Mouse (Mus musculus): ENCODE results near the gene Tnni2. TPM values are rescaled to one million over a fixed set of nuclear protein-coding genes. Genes with fewer than 3 reads are reported as not detected.

The Tnni2 gene
- polyA plus RNA-seq, 1 experiment from 2014 or later, result 4.3 TPM

GRCm38 (mm10) chr7:142444171-142444570, 2.6 kb downstream of the Tnni2 start:
- Histone ChIP-seq H3K27me3 (no peaks in the 10 kb centered on the region), H3K27ac (no peak overlapping the region), H3K9ac (no peak overlapping the region), H3K4me1 (replicated peaks) (peaks cover 4% of the 10 kb centered on the region; the same call in 1 of the 2 replicates), H3K4me2 (no peak overlapping the region), H3K9me3 (replicated peaks) (no peaks in the 10 kb centered on the region), H3K36me3 (no peaks in the 10 kb centered on the region), H3K4me3 (replicated peaks) (no peak overlapping the region)
- no peak for DNase-seq
- 72% methylated on average over 6 of the region's 6 CpGs for WGBS (ENCODE audit: insufficient replicate concordance)
- ATAC-seq (ENCODE audit: low read depth), result no peak

- no peaks in the 10 kb centered on the region for H3K36me3 ChIP-seq
- no peak overlapping the region for H3K4me2 ChIP-seq
- no peak overlapping the region for H3K9ac ChIP-seq
- WGBS (ENCODE audit: insufficient replicate concordance), result 69% methylated on average over 6 of the region's 6 CpGs
- H3K27me3 ChIP-seq, result no peaks in the 10 kb centered on the region
- H3K9me3 ChIP-seq (replicated peaks), result no peaks in the 10 kb centered on the region
- DNase-seq (no peak), ATAC-seq (ENCODE audit: low read depth) (no peak)
- H3K27ac ChIP-seq, result no peak overlapping the region
- peaks cover 4% of the 10 kb centered on the region; the same call in 1 of the 2 replicates for H3K4me1 ChIP-seq (replicated peaks)
- H3K4me3 ChIP-seq (replicated peaks), result no peak overlapping the region
Measured at GRCm38 (mm10) chr7:142445324-142445723, 3.7 kb downstream of the Tnni2 start.

GRCm38 (mm10) chr7:142446264-142446663, 4.7 kb downstream of the Tnni2 start:
- no peaks in the 10 kb centered on the region for H3K9me3 ChIP-seq (replicated peaks)
- no peak overlapping the region for H3K4me2 ChIP-seq
- H3K36me3 ChIP-seq, result no peaks in the 10 kb centered on the region
- no peak overlapping the region for H3K9ac ChIP-seq
- no peaks in the 10 kb centered on the region for H3K27me3 ChIP-seq
- DNase-seq (no peak), ATAC-seq (ENCODE audit: low read depth) (no peak)
- H3K4me1 ChIP-seq (replicated peaks), result no peaks in the 10 kb centered on the region
- H3K4me3 ChIP-seq (replicated peaks), result no peak overlapping the region
- no peak overlapping the region for H3K27ac ChIP-seq
- WGBS (ENCODE audit: insufficient replicate concordance), result 56% methylated on average over 4 of the region's 4 CpGs

GRCm38 (mm10) chr7:142449038-142449617, 7.5 kb downstream of the Tnni2 start:
- no peaks in the 10 kb centered on the region for H3K36me3 ChIP-seq

GRCm38 (mm10) chr7:142454706-142455105, 13.1 kb downstream of the Tnni2 start:
- ATAC-seq (ENCODE audit: low read depth), result no peak
- no peak overlapping the region for H3K9ac ChIP-seq
- no peak overlapping the region for H3K4me2 ChIP-seq
- H3K27ac ChIP-seq, result peak overlapping the region; percentile 48
- H3K4me1 ChIP-seq (replicated peaks), result peaks cover 12% of the 10 kb centered on the region
- H3K36me3 ChIP-seq, result no peaks in the 10 kb centered on the region
- H3K9me3 ChIP-seq (replicated peaks), result no peaks in the 10 kb centered on the region
- H3K4me3 ChIP-seq (replicated peaks), result no peak overlapping the region
- WGBS (ENCODE audit: insufficient replicate concordance), result 74% methylated on average over 1 of the region's 1 CpGs
- no peak for DNase-seq
- 0 out of 2 replicates have a peak, but pooled peaks cover 6% of the 10 kb centered on the region for H3K27me3 ChIP-seq

More at GRCm38 (mm10) chr7:142449038-142449617, 7.5 kb downstream of the Tnni2 start:
- Histone ChIP-seq H3K27ac (no peak overlapping the region), H3K4me1 (replicated peaks) (no peaks in the 10 kb centered on the region), H3K9ac (no peak overlapping the region), H3K9me3 (replicated peaks) (no peaks in the 10 kb centered on the region), H3K4me3 (replicated peaks) (no peak overlapping the region), H3K4me2 (no peak overlapping the region), H3K27me3 (no peaks in the 10 kb centered on the region)
- no peak for ATAC-seq (ENCODE audit: low read depth)
- no peak for DNase-seq
- 50% methylated on average over 6 of the region's 6 CpGs for WGBS (ENCODE audit: insufficient replicate concordance)

- H3K27me3 ChIP-seq, result 0 out of 2 replicates have a peak, but pooled peaks cover 6% of the 10 kb centered on the region
- no peak overlapping the region for H3K4me2 ChIP-seq
- no peak for ATAC-seq (ENCODE audit: low read depth)
- no peak overlapping the region for H3K4me3 ChIP-seq (replicated peaks)
- H3K9me3 ChIP-seq (replicated peaks), result no peaks in the 10 kb centered on the region
- peaks cover 12% of the 10 kb centered on the region for H3K4me1 ChIP-seq (replicated peaks)
- no peaks in the 10 kb centered on the region for H3K36me3 ChIP-seq
- H3K9ac ChIP-seq, result no peak overlapping the region
- WGBS (ENCODE audit: insufficient replicate concordance), result 57% methylated on average over 2 of the region's 2 CpGs
- H3K27ac ChIP-seq, result peak overlapping the region; percentile 48
- DNase-seq, result no peak
Measured at GRCm38 (mm10) chr7:142455251-142455650, 13.6 kb downstream of the Tnni2 start.

GRCm38 (mm10) chr7:142456806-142457205, 15.2 kb downstream of the Tnni2 start:
- H3K27me3 ChIP-seq, result 0 out of 2 replicates have a peak, but pooled peaks cover 6% of the 10 kb centered on the region
- WGBS (ENCODE audit: insufficient replicate concordance), result 70% methylated on average over 3 of the region's 3 CpGs
- no peak overlapping the region for H3K27ac ChIP-seq
- H3K36me3 ChIP-seq, result no peaks in the 10 kb centered on the region
- no peak overlapping the region for H3K4me2 ChIP-seq
- no peak for DNase-seq
- peaks cover 12% of the 10 kb centered on the region for H3K4me1 ChIP-seq (replicated peaks)
- no peaks in the 10 kb centered on the region for H3K9me3 ChIP-seq (replicated peaks)
- no peak overlapping the region for H3K4me3 ChIP-seq (replicated peaks)
- ATAC-seq (ENCODE audit: low read depth), result no peak
- H3K9ac ChIP-seq, result no peak overlapping the region

GRCm38 (mm10) chr7:142457227-142457811, 15.7 kb downstream of the Tnni2 start:
- no peak overlapping the region for H3K9ac ChIP-seq
- DNase-seq, result no peak
- no peak overlapping the region for H3K4me3 ChIP-seq (replicated peaks)
- H3K27me3 ChIP-seq, result 0 out of 2 replicates have a peak, but pooled peaks cover 6% of the 10 kb centered on the region
- H3K9me3 ChIP-seq (replicated peaks), result no peaks in the 10 kb centered on the region
- peak overlapping the region; percentile 62 for H3K27ac ChIP-seq
- peaks cover 12% of the 10 kb centered on the region for H3K4me1 ChIP-seq (replicated peaks)
- H3K36me3 ChIP-seq, result no peaks in the 10 kb centered on the region
- ATAC-seq (ENCODE audit: low read depth), result no peak
- 14% methylated on average over 3 of the region's 3 CpGs for WGBS (ENCODE audit: insufficient replicate concordance)
- H3K4me2 ChIP-seq, result no peak overlapping the region

GRCm38 (mm10) chr7:142458026-142458425, 16.4 kb downstream of the Tnni2 start:
- ATAC-seq (ENCODE audit: low read depth), result no peak
- Histone ChIP-seq H3K27ac (peak overlapping the region; percentile 29; the same call in 1 of the 2 replicates), H3K4me3 (replicated peaks) (no peak overlapping the region), H3K9ac (no peak overlapping the region), H3K36me3 (no peaks in the 10 kb centered on the region), H3K9me3 (replicated peaks) (no peaks in the 10 kb centered on the region), H3K4me1 (replicated peaks) (peaks cover 12% of the 10 kb centered on the region), H3K27me3 (0 out of 2 replicates have a peak, but pooled peaks cover 6% of the 10 kb centered on the region), H3K4me2 (no peak overlapping the region)
- WGBS (ENCODE audit: insufficient replicate concordance), result 22% methylated on average over 2 of the region's 2 CpGs
- DNase-seq, result no peak

GRCm38 (mm10) chr7:142458676-142459298, 17.2 kb downstream of the Tnni2 start:
- Histone ChIP-seq H3K27me3 (0 out of 2 replicates have a peak, but pooled peaks cover 6% of the 10 kb centered on the region), H3K4me2 (no peak overlapping the region), H3K9ac (no peak overlapping the region), H3K4me1 (replicated peaks) (peaks cover 12% of the 10 kb centered on the region), H3K27ac (no peak overlapping the region), H3K36me3 (no peaks in the 10 kb centered on the region), H3K9me3 (replicated peaks) (no peaks in the 10 kb centered on the region), H3K4me3 (replicated peaks) (no peak overlapping the region)
- 66% methylated on average over 5 of the region's 5 CpGs for WGBS (ENCODE audit: insufficient replicate concordance)
- ATAC-seq (ENCODE audit: low read depth) (no peak), DNase-seq (no peak)

GRCm38 (mm10) chr7:142459299-142459691, 17.7 kb downstream of the Tnni2 start:
- Histone ChIP-seq H3K9me3 (replicated peaks) (no peaks in the 10 kb centered on the region), H3K36me3 (no peaks in the 10 kb centered on the region), H3K27me3 (0 out of 2 replicates have a peak, but pooled peaks cover 6% of the 10 kb centered on the region), H3K9ac (no peak overlapping the region), H3K4me1 (replicated peaks) (peaks cover 12% of the 10 kb centered on the region), H3K27ac (no peak overlapping the region), H3K4me3 (replicated peaks) (no peak overlapping the region), H3K4me2 (no peak overlapping the region)
- no peak for ATAC-seq (ENCODE audit: low read depth)
- no peak for DNase-seq
- 33% methylated on average over 2 of the region's 2 CpGs for WGBS (ENCODE audit: insufficient replicate concordance)

Data from liver, embryonic 13.5 days (tissue).